Mouse (Mus musculus) urinary bladder, postnatal 10 days (tissue): ENCODE measurements around the gene Eepd1.

ENCODE experiments used
- DNase-seq: peaks from one replicate; pipeline ENCODE4 v3.0.0; 2022; ENCODE audit warnings: low spot score

The Eepd1 gene

GRCm38 (mm10) chr9:25535487-25535886 lies 54.1 kb downstream of the Eepd1 start:
- DNase-seq = no peak

- no peak for DNase-seq
These were observed 58.1 kb downstream of the Eepd1 start for GRCm38 (mm10) chr9:25539461-25539860.

- no peak for DNase-seq
These were observed 60.0 kb downstream of the Eepd1 start for GRCm38 (mm10) chr9:25541355-25541754.

GRCm38 (mm10) chr9:25545212-25545611 lies 63.9 kb downstream of the Eepd1 start:
- DNase-seq = no peak

- no peak for DNase-seq
These were observed 68.0 kb downstream of the Eepd1 start for GRCm38 (mm10) chr9:25549130-25550060.

GRCm38 (mm10) chr9:25550196-25550595 lies 68.8 kb downstream of the Eepd1 start:
- DNase-seq = no peak

- no peak for DNase-seq
These were observed 71.2 kb downstream of the Eepd1 start for GRCm38 (mm10) chr9:25552532-25552931.

GRCm38 (mm10) chr9:25554246-25554803 lies 73.0 kb downstream of the Eepd1 start:
- DNase-seq = no peak

GRCm38 (mm10) chr9:25555261-25555660 lies 73.9 kb downstream of the Eepd1 start:
- no peak for DNase-seq

GRCm38 (mm10) chr9:25556008-25556407 lies 74.7 kb downstream of the Eepd1 start:
- DNase-seq = no peak

- no peak for DNase-seq
These were observed 76.0 kb downstream of the Eepd1 start for GRCm38 (mm10) chr9:25557378-25557777.

- no peak for DNase-seq
These were observed 77.5 kb downstream of the Eepd1 start for GRCm38 (mm10) chr9:25558834-25559233.

- no peak for DNase-seq
These were observed 78.8 kb downstream of the Eepd1 start for GRCm38 (mm10) chr9:25560016-25560758.

GRCm38 (mm10) chr9:25561143-25561542 lies 79.8 kb downstream of the Eepd1 start:
- DNase-seq = no peak

GRCm38 (mm10) chr9:25563806-25564205 lies 82.5 kb downstream of the Eepd1 start:
- no peak for DNase-seq

- no peak for DNase-seq
These were observed 85.7 kb downstream of the Eepd1 start for GRCm38 (mm10) chr9:25567071-25567470.

- DNase-seq = no peak
These were observed 87.4 kb downstream of the Eepd1 start for GRCm38 (mm10) chr9:25568783-25569182.

GRCm38 (mm10) chr9:25570011-25570410 lies 88.7 kb downstream of the Eepd1 start:
- no peak for DNase-seq

GRCm38 (mm10) chr9:25570436-25570835 lies 89.1 kb downstream of the Eepd1 start:
- DNase-seq = no peak

GRCm38 (mm10) chr9:25571381-25571780 lies 90.0 kb downstream of the Eepd1 start:
- DNase-seq = no peak

GRCm38 (mm10) chr9:25573753-25574152 lies 92.4 kb downstream of the Eepd1 start:
- DNase-seq = no peak

GRCm38 (mm10) chr9:25574186-25574585 lies 92.8 kb downstream of the Eepd1 start:
- no peak for DNase-seq
